Mouse (Mus musculus): ENCODE data around the gene Mxd3. TPM values are rescaled to one million over a fixed set of nuclear protein-coding genes. Genes with fewer than 3 reads are reported as not detected.
A peak's percentile ranks its signal among the peaks of the same experiment; 100 is the strongest.

The Mxd3 gene
- 1 to 10 TPM in 3 of 26 experiments, under 1 TPM in 3, not detected in 20; 0.49 to 2.3 (median 0.97) TPM for total RNA-seq (2018; cell fraction: chromatin; rRNA removed)
- total RNA-seq (2018; cell fraction: cytosol; rRNA removed): under 1 TPM in 18 of 26 experiments, not detected in 8; 0.07 to 0.71 (median 0.22) TPM
- total RNA-seq (2018; cell fraction: nucleus; rRNA removed): 1 to 10 TPM in 3 of 26 experiments, under 1 TPM in 3, not detected in 20; 0.39 to 2.2 (median 1.0) TPM
- 0.43 to 1.1 TPM in 2 of 3 replicates, not detected in the other for polyA plus RNA-seq (2018)

DNA sequence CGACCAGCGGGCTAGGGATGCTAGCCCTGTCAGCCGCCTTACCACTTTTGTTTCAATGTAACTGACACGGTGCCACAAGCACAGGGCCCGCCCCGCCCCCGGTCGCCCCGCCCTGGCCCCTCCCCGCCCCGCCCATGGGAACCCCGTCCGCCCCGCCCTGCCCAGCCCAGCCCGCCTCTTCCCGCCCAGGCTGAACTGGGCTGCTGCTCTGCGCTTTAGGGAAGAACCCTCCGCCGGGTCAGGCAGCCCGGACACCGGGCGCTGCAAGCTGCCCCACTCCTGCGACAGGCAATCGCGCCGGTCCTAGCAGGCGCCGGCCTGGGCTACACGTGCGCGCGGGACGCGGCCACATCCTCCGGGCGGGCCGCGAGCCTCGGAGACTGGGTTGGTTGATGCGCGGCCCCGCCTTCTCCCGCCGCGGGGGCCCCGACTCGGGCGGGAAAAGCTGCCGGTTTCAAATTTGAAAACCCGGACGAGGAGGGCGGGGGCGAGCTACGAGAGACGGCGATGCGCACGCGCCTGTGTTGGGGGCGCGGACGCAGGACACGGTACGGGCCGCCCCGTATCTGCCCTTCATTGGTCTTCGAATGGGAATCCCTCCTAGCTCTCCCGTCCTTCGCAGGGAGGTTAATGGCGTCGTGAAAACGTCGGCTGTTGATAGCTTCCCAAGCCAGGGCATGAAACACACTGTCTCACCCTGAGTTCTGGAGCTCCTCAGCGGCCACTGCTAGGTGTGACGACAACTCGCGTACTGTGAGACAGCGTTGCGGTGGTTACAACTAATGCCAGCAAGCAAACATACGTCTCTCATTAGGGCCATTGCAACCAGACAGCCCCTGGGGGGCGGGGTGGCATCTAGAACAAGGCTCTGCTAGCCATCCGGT is at the start of gene Mxd3:
Mxd3 (minus strand) TSS at position 141 of the 884 bp plus-strand sequence.
- WGBS (ENCODE audit: missing documents): under 1% methylated on average over 53 of the region's 82 CpGs

DNA sequence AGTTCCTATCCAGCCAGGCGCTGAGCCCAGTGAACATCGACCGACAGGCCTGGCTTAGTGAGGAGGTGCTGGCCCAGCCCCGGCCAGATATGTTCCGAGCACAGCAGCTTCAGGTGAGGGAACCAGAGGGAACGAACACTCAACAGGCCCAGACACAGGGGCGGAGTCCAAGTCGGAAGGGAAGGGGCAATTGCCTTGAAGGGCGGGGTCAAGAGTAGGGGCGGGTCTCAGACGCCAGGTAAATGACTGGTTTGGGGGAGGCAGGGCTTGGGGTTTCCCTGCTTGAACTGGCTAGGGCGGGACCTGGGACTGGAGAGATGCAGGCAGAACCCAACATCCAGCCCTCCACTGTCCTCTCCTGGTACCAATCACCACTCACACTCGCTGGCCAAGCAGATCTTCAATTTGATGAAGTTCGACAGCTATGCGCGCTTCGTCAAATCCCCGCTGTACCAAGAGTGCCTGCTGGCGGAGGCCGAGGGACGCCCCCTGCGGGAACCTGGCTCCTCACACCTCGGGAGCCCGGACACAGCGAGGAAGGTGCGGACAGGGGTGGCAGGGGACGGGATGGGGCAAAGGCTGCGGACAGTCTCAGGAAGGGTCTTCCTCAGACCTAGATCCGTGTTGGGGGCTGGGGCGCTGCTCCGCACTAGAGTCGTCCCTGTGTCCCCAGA is 49.4 kb upstream of the Mxd3 start:
- Histone ChIP-seq H3K79me2 (ENCODE audit: inconsistent target) (peaks cover 24% of the 10 kb centered on the region), H3K27ac (no peak overlapping the region), H3K36me3 (ENCODE audit: inconsistent target) (peaks cover 56% of the 10 kb centered on the region), H3K4me3 (ENCODE audit: inconsistent target) (no peak overlapping the region)
- WGBS (ENCODE audit: missing documents): 96% methylated on average over 30 of the region's 32 CpGs

More for the DNA sequence above, at the start of gene Mxd3:
- Histone ChIP-seq H3K4me3 (ENCODE audit: inconsistent target) (peak within 1 kb of the TSS; percentile 44), H3K36me3 (ENCODE audit: inconsistent target) (no peaks in the 10 kb centered on the region), H3K27ac (peak within 1 kb of the TSS; percentile 65), H3K79me2 (ENCODE audit: inconsistent target) (peaks cover 6% of the 10 kb centered on the region; the same call in 1 of the 2 replicates)

GRCm38 (mm10) chr13:55375877-55376276 is 46.3 kb upstream of the Mxd3 start:
- Histone ChIP-seq H3K4me3 (ENCODE audit: inconsistent target) (no peak overlapping the region), H3K36me3 (ENCODE audit: inconsistent target) (peaks cover 26% of the 10 kb centered on the region), H3K27ac (no peak overlapping the region), H3K79me2 (ENCODE audit: inconsistent target) (peaks cover 56% of the 10 kb centered on the region)
- WGBS (ENCODE audit: missing documents): 83% methylated on average over 2 of the region's 2 CpGs

DNA sequence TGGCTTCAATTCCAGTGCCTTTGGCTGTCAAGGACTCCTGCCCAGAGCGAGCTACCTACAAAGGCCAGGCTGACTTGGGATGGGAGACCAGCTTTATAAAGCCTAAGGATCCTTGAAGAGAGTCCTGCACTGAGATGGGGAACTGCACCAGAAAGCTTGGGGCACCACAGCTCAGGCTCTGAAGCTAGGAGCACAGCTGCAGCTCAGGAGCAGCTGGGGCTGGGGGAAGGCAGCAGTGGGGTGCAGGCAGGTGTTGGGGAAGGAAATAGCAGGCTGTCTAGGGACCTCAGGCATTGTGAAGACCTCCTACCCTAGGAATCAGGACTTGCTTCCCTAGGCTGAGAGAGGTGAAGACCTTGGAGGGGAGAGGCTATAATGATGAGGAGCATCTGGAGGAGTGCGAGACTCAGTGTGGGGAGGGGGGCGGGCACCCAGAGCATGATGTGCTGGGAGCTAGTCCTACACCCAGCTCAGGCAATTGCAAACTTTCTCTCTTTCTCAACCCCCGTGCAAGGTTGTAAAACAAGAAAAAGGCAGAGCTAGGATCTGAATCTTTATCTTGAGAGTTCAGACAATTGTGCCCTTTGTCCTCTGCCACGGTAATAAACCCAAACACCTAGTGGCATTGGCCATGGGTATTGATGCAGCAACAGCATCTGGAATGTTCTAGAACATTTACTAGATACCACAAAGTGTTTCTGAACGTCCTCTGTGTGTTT is 44.7 kb upstream of the Mxd3 start:
- Histone ChIP-seq H3K79me2 (ENCODE audit: inconsistent target) (peaks cover 68% of the 10 kb centered on the region), H3K4me3 (ENCODE audit: inconsistent target) (no peak overlapping the region), H3K36me3 (ENCODE audit: inconsistent target) (peaks cover 10% of the 10 kb centered on the region), H3K27ac (no peak overlapping the region)
- 98% methylated on average over 6 of the region's 6 CpGs for WGBS (ENCODE audit: missing documents)

GRCm38 (mm10) chr13:55371740-55372139 is 42.1 kb upstream of the Mxd3 start:
- H3K27ac ChIP-seq: no peak overlapping the region
- WGBS (ENCODE audit: missing documents): 80% methylated on average over 5 of the region's 5 CpGs
- H3K4me3 ChIP-seq (ENCODE audit: inconsistent target): no peak overlapping the region
- peaks cover 64% of the 10 kb centered on the region for H3K79me2 ChIP-seq (ENCODE audit: inconsistent target)
- H3K36me3 ChIP-seq (ENCODE audit: inconsistent target): no peaks in the 10 kb centered on the region

DNA sequence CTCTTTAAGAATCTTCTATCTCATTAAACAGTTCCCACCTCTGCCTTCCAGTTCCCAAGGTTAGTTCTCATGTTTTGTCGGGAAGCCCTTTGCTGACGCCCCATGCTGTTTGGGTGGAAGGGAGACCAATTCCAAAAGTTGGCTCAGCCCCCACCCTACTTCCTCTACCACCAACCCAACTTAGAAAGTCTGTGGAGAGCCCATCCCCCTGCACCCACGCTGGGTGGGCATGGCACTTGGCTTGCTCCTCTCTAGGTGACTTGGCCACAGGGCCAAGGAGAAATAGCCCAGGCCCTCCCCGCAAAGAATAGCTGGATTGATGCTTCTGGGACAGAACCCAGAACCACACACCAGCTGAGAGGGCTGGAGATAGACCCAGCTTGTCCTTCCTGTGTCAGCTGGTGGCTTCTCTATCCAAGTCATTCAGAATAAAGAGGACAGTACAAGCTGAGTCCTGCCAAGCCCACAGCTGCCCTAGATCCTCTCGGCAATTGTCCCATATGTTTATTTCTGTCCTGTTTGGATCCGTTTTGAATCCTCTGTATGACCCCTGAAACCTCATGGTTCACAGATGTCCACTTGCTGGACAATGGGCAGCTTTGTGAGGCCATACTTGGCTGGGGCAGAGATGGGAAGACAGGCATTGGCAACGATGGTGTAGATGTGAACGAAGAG is 41.5 kb upstream of the Mxd3 start:
- H3K4me3 ChIP-seq (ENCODE audit: inconsistent target): peak overlapping the region; percentile 73; the same call in 1 of the 2 replicates
- H3K27ac ChIP-seq: 0 out of 2 replicates have a peak overlapping the region, but pooled peaks have one; percentile 94
- 75% methylated on average over 8 of the region's 8 CpGs for WGBS (ENCODE audit: missing documents)
- H3K79me2 ChIP-seq (ENCODE audit: inconsistent target): peaks cover 64% of the 10 kb centered on the region
- H3K36me3 ChIP-seq (ENCODE audit: inconsistent target): no peaks in the 10 kb centered on the region

DNA sequence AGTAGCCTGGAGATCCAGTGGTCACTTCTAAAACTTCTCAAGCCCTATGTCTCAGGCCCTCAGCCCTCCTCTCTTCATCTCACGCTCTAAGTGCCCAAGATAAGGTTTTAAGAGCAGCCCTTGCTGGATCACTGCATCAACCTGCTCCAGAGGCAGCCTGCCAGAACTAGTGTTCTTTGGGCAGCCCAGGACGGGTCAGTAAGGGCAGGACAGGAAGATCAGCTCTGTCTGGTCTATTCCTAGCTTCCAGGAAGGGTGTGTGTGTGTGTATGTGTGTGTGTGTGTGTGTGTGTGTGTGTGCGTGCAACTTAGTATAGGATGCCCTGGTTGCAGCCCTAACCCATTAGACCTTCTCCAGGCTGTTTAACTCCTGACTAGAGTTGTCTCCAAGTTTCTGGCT is 40.6 kb upstream of the Mxd3 start:
- 4% methylated on average over 2 of the region's 3 CpGs for WGBS (ENCODE audit: missing documents)

GRCm38 (mm10) chr13:55369531-55370114 is 40.0 kb upstream of the Mxd3 start, which contains the start of gene Rgs14:
TSS of gene Rgs14 (plus strand) at chr13:55369732.
- H3K4me3 ChIP-seq (ENCODE audit: inconsistent target): peak within 1 kb of the TSS; percentile 73
- H3K79me2 ChIP-seq (ENCODE audit: inconsistent target): peaks cover 50% of the 10 kb centered on the region
- H3K27ac ChIP-seq: peak within 1 kb of the TSS; percentile 94
- WGBS (ENCODE audit: missing documents): 0% methylated on average over 11 of the region's 13 CpGs
- no peaks in the 10 kb centered on the region for H3K36me3 ChIP-seq (ENCODE audit: inconsistent target)

More for the DNA sequence above, 40.6 kb upstream of the Mxd3 start:
- Histone ChIP-seq H3K4me3 (ENCODE audit: inconsistent target) (peak overlapping the region; percentile 73), H3K36me3 (ENCODE audit: inconsistent target) (no peaks in the 10 kb centered on the region), H3K79me2 (ENCODE audit: inconsistent target) (peaks cover 56% of the 10 kb centered on the region), H3K27ac (peak overlapping the region; percentile 94)

DNA sequence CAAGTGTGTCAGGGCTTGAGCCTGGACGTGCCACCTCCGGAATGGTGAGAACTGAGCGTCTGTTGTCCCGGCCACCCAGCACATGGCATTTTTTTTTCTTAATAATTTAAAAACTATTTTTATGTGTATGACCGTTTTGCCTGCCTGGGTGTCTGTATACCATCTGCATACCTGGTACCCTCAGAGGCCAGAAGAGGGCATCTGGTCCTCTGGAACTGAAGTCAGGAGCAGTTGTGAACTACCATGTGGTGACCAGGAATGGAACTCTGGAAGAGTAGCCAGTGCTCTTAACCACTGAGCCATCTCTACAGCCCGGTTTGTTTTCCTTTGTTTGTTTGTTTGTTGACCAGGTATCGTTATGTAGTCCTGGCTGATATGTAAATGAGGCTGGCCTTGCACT is 38.8 kb upstream of the Mxd3 start:
- 82% methylated on average over 7 of the region's 7 CpGs for WGBS (ENCODE audit: missing documents)
- peaks cover 38% of the 10 kb centered on the region for H3K79me2 ChIP-seq (ENCODE audit: inconsistent target)
- no peaks in the 10 kb centered on the region for H3K36me3 ChIP-seq (ENCODE audit: inconsistent target)
- no peak overlapping the region for H3K27ac ChIP-seq
- no peak overlapping the region for H3K4me3 ChIP-seq (ENCODE audit: inconsistent target)

GRCm38 (mm10) chr13:55362453-55363060 is 32.9 kb upstream of the Mxd3 start, which contains the start of gene Lman2:
TSS of gene Lman2 (minus strand) at chr13:55362783.
- 1% methylated on average over 35 of the region's 35 CpGs for WGBS (ENCODE audit: missing documents)
- Histone ChIP-seq H3K27ac (peak within 1 kb of the TSS; percentile 90), H3K4me3 (ENCODE audit: inconsistent target) (peak within 1 kb of the TSS; percentile 90), H3K36me3 (ENCODE audit: inconsistent target) (peaks cover 4% of the 10 kb centered on the region; the same call in 1 of the 2 replicates), H3K79me2 (ENCODE audit: inconsistent target) (peaks cover 47% of the 10 kb centered on the region)

GRCm38 (mm10) chr13:55361974-55362452 is 32.4 kb upstream of the Mxd3 start:
- Histone ChIP-seq H3K4me3 (ENCODE audit: inconsistent target) (peak overlapping the region; percentile 90), H3K79me2 (ENCODE audit: inconsistent target) (peaks cover 53% of the 10 kb centered on the region), H3K27ac (peak overlapping the region; percentile 90), H3K36me3 (ENCODE audit: inconsistent target) (peaks cover 9% of the 10 kb centered on the region; the same call in 1 of the 2 replicates)
- WGBS (ENCODE audit: missing documents): under 1% methylated on average over 31 of the region's 32 CpGs

DNA sequence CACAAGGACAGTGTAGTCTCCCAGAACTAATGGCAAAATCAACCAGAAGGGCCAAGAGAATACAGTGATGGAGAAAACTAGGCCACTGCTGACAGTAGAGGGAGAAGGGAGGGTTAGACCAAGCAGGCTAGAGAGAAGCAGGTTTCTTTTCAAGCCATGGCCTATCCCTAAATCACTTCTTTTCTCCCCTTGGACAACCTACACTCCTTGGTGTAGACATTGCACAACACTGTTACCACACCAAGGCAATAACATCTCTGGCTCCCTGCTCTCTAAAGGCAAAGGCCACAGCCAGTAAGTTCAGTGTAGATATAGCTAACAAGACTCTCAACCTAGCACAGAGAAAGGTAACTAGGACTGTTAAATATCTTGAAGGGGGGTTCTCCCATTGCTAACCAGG is 31.5 kb upstream of the Mxd3 start:
- Histone ChIP-seq H3K79me2 (ENCODE audit: inconsistent target) (peaks cover 61% of the 10 kb centered on the region), H3K4me3 (ENCODE audit: inconsistent target) (peak overlapping the region; percentile 90), H3K36me3 (ENCODE audit: inconsistent target) (peaks cover 15% of the 10 kb centered on the region; the same call in 1 of the 2 replicates), H3K27ac (no peak overlapping the region)

GRCm38 (mm10) chr13:55346745-55347144 is 17.1 kb upstream of the Mxd3 start:
- Histone ChIP-seq H3K27ac (no peak overlapping the region), H3K79me2 (ENCODE audit: inconsistent target) (peaks cover 7% of the 10 kb centered on the region; the same call in 1 of the 2 replicates), H3K4me3 (ENCODE audit: inconsistent target) (no peak overlapping the region), H3K36me3 (ENCODE audit: inconsistent target) (peaks cover 62% of the 10 kb centered on the region)
- WGBS (ENCODE audit: missing documents): 86% methylated on average over 11 of the region's 11 CpGs
